Mouse (Mus musculus) brain, adult 2 months (tissue): ENCODE measurements around the gene Notch4.
A peak's percentile ranks its signal among the peaks of the same experiment; 100 is the strongest.

Source experiments
- DNase-seq: peaks from one replicate; pipeline ENCODE4 v3.0.0; 2011; ENCODE audit warnings: low read depth, low spot score

The Notch4 gene

DNA sequence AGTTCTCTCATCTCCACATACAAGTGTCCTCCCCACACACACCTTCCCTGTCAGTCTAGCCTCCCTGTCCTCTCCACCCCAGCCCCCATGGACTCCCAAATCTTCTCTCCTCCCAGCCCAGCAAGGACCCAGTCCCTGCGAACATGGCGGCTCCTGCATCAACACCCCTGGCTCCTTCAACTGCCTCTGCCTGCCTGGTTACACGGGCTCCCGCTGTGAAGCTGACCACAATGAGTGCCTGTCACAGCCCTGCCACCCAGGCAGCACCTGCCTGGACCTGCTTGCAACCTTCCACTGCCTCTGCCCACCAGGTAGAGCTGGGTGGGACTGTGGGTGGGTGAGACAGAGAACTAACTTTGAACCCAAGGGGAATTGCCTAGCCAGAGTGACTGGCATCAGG lies 5.9 kb downstream of the Notch4 start:
- no peak for DNase-seq

DNA sequence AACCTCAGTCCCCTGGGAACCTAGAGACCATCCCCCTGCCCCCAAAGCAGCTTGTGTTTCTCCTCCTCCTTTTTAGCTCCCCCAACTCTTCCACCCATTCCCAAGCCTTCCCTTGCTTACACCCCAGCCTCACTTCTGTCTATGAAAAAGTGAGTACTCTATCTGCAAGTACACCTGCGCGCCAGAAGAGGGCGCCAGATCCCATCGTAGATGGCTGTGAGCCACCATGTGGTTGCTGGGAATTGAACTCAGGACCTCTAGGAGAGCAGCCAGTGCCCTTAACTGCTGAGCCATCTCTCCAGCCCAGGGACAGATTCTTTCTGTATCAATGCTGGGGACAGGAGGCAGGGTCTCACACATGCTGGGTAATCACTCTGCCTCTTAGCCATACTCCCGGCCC lies 7.8 kb downstream of the Notch4 start:
- DNase-seq, result no peak

DNA sequence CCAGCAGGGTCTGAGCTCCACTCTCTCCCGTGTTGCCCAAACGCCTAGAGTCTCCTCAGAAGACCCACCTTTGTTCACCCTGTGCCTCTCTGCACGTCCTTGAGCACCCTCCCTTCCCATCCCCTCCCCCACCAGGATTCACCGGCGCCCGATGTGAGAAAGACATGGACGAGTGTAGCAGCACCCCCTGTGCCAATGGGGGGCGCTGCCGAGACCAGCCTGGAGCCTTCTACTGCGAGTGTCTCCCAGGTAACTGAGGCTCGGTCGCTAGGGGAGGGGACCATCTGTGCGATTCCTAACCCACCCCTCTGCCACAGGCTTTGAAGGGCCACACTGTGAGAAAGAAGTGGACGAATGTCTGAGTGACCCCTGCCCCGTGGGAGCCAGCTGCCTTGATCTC lies 8.3 kb downstream of the Notch4 start:
- DNase-seq, result no peak

DNA sequence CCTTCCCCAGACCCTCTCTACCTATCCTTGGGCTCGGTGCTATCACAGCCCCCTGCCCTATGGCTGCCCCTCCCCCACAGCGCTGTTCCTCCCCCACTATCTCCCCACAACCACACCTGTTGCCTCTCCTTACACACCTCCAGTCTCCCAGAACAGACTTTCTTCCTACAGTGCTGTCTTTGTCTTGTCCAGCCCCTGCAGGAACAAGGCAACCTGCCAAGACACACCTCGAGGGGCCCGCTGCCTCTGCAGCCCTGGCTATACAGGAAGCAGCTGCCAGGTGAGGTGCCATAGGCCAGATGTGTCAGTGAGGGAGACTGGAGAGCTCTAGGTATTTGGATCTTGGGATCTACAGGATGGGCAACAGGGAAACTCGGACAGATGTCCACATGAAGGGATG lies 12.5 kb downstream of the Notch4 start:
- DNase-seq, result no peak

DNA sequence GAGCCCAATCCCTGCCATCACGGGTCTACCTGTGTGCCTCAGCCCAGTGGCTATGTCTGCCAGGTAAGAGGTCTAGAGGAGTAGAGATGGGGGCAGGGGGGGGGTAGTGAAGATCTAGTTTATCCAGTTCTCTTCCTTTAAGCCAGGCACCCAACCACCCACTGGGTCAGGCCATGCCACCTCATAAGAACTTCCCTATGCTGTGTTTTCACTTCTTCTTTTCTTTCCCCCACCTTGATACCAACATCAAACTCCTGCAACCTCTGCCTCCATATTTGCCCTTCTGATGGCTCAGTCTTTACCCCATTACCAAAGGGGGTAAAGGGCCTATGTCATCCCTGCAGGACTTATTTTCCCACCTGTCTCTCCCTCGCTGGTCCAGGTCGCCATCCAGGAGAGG lies 14.0 kb downstream of the Notch4 start:
- DNase-seq, result no peak

DNA sequence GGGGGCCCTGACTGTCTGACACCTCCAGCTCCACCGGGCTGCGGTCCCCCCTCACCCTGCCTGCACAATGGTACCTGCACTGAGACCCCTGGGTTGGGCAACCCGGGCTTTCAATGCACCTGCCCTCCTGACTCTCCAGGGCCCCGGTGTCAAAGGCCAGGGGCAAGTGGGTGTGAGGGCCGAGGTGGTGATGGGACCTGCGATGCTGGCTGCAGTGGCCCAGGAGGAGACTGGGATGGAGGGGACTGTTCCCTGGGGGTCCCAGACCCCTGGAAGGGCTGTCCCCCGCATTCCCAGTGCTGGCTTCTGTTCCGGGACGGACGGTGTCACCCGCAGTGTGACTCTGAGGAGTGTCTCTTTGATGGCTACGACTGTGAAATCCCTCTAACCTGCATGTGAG lies 18.5 kb downstream of the Notch4 start:
- no peak for DNase-seq

DNA sequence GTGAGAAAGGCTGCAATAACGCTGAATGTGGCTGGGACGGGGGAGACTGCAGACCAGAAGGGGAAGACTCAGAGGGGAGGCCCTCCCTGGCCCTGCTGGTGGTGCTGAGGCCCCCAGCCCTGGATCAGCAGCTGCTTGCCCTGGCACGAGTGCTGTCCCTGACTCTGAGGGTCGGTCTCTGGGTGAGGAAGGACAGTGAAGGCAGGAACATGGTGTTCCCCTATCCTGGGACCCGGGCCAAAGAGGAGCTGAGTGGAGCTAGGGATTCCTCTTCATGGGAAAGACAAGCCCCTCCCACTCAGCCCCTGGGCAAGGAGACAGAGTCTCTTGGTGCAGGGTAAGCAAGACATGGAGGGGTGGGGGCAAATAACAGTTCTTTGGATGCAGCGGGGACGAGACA lies 19.3 kb downstream of the Notch4 start:
- no peak for DNase-seq

DNA sequence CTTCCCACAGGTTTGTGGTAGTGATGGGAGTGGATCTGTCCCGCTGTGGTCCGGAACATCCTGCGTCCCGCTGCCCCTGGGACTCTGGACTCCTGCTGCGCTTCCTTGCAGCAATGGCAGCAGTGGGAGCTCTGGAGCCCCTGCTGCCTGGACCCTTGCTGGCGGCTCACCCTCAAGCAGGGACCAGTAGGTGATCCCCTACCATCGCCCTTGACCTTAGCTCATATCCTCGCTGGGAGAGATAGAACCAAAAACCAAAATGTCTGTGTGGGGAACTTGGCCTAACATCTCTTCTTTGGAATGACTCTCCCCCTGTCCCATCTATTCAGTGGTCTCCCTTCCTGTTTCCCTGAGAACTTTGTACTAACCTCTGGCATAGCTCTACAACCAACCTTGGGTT lies 19.8 kb downstream of the Notch4 start:
- DNase-seq, result no peak

DNA sequence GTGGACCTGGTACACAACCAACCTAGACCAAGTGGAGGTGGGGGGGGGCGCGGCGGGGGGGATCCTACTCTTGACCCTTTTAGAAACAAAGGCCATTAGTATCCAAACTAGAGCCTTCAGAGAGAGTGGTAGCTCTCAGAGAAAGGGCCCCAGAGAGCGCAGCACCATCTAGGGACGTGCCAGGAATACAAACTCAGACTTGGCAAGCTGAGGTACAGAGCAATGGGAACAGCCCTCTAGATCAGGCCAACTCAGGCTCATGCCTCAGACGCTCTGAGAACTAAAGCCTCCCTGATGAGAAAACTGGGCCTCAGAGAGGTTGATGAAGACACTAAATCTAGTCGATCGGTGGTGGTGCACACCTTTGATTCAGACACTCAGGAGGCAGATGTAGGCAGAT lies 21.1 kb downstream of the Notch4 start:
- DNase-seq, result peak; percentile 52

DNA sequence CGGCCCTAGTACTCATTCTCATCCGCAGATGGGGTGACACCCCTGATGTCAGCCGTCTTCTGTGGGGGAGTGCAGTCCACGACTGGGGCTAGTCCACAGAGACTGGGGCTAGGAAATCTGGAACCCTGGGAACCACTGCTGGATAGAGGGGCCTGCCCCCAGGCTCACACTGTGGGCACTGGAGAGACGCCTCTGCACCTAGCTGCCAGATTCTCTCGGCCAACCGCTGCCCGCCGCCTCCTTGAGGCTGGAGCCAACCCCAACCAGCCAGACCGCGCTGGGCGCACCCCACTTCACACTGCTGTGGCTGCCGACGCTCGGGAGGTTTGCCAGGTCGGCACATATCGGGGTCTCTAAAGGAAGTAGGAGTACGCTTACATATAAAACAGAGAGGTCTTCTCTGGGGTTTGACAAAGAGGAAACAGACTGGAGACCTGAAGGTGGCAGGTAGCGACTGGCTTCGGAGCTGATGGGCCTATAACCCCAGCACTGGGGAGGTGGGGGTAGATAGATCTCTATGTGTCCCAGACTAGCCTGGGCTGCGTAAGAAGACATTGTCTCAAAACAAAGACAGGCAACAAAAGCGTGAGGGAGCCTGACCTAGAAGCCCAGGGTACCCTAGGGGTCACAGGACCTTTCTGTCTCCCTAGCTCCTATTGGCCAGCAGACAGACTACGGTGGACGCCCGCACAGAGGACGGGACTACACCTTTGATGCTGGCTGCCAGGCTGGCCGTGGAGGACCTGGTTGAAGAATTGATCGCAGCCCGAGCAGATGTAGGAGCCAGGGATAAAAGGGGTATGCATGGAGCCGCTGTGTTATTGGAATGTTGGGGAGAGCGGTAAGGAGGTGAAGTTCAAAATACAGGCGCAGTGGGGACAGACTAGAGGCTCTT lies 22.1 kb downstream of the Notch4 start:
- DNase-seq, result peak; percentile 17

DNA sequence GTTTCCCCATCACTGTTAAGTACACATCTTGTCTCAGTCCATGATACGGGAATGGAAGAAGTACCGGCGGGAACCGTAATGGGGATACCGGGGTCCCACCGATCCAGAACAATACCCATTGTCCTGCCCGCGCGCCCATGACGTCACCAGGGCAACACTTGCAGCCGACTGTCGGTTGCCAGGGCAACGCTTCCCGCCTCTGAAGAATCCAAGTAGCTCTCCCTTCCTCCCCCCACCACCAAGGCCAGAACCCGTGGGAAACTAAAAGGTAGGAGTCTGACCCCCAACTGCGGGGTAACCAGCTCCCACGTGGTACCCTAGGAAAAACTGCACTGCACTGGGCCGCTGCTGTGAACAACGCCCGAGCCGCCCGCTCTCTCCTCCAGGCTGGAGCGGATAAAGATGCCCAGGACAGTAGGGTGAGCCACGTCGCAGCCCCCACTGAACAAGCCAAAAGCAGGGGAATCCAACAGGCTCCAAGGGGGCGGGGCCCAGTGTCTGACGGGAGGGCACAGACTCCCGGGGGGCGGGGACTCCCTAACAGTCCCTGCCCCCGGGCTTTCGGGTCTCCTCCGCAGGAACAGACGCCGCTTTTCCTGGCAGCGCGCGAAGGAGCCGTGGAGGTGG lies 22.8 kb downstream of the Notch4 start:
- DNase-seq, result peak; percentile 92

DNA sequence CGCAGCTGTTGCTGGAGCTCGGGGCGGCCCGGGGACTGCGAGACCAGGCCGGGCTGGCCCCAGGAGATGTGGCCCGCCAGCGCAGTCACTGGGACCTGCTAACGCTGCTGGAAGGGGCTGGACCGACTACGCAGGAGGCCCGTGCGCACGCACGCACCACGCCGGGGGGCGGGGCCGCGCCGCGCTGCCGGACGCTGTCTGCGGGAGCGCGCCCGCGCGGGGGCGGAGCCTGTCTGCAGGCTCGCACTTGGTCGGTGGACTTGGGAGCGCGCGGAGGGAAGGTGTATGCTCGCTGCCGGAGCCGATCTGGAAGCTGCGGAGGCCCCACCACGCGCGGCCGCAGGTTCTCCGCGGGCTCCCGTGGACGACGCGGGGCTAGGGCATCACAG lies 23.3 kb downstream of the Notch4 start:
- DNase-seq, result peak; percentile 98

DNA sequence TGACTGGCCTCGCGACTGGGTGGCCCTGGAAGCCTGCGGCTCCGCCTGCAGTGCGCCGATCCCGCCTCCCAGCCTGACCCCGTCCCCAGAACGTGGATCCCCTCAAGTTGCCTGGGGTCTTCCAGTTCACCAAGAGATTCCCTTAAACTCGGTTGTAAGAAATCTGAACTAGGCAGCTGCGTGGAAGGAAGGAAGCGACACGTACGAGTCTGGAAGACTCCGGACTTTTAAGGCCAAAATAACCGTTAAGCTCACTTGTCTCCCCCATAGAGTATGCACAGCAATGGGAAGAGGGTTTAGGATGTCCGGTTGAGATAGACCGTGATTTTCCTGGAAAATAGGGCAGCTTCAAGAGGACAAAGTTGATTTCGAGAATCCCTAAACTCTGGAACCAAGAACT lies 23.7 kb downstream of the Notch4 start:
- DNase-seq, result no peak

DNA sequence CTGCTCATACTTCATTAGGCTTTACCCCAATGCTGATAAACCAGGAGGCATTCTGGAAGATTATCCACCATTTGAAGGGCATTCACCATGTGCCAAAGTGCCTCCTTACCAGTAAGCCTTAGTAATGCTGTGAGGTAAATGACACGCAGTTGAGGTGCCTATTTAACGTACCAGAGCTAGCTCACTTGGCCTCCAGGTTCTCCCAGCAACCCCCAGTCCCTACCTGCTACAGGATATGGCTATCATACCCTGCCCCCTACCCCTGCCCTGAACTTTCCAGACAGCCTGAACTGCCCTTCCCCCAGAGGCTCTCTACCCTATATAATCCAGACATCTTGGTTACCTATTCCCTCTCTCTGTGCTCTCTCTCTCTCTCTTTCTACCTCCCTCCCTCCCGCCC lies 24.7 kb downstream of the Notch4 start:
- DNase-seq, result no peak

DNA sequence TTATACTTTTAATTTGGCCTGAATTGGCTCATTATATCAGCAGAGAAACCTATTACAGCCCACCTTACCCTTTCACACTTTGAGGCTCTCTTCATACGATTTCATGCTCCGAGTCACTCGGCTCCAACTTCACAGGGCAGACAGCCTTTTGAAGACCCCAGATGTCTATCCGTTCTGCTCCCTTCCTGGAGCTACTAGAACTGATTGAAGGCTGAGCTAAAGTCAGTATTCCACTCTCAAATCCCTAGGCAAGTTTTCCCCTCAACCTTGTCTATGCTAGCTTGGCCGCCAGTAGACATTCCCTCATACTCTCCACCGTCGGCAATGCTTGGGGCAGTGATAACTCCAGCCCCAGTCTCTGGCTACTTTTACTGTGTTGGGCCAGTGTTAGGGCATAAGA lies 25.1 kb downstream of the Notch4 start:
- no peak for DNase-seq

DNA sequence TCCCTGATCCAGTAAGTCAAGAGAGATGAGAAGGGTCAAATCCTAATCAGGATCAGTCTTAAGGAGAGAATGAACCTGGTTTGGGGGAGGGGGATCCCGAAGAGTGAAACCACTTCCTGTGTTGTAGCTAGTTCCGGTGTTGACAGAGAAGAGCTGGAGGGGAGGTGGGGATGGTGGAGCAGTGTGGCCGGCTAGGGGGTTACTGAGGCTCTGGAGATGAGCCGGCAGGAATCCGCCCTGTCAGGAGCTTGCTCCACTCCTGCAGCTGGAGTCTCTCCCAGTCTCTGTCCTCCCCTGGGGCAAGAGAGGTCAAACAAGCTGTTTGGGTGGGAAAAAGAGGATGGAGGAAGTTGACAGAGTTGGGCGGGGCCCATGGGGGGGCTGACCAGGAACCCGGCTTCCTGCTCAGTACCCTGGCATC lies 25.6 kb downstream of the Notch4 start, which contains the start of gene Gpsm3:
Gene Gpsm3, plus strand, starts transcription at position 126 of the 421 bp plus-strand sequence.
- DNase-seq, result no peak

DNA sequence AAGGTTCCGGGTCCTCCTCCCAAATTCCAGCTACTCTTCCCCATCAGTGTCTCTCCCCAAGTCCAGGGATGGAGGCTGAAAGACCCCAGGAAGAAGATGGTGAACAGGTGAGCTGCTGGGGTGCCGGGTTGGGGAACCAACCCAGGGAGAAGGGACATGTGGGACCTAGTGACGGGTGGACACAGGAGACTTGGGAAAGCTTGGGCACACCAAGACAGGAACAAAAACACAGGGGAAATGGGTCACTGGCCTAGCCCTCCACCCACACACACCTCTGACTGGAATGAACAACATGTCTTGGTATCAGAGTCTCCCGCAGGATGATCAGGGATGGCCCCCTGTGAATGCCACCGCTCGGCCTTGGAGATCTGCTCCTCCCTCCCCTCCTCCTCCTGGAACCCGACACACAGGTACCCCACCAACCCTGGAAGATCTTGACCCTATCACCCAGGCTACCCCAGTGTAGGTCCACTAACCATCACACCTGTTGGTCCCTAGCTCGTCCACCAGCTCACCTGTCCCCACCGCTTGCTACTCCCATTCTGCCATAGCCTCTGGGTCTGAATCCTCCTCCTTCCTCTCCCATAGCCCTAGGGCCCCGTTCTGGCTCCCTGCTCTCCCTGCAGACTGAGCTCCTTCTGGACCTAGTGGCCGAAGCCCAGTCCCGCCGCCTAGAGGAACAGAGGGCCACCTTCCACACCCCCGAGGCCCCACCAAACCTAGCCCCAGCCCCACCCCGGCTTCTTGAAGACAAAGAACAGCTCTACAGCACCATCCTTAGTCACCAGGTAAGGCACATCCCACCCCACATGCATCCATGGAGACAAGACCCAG lies 26.3 kb downstream of the Notch4 start:
- no peak for DNase-seq

DNA sequence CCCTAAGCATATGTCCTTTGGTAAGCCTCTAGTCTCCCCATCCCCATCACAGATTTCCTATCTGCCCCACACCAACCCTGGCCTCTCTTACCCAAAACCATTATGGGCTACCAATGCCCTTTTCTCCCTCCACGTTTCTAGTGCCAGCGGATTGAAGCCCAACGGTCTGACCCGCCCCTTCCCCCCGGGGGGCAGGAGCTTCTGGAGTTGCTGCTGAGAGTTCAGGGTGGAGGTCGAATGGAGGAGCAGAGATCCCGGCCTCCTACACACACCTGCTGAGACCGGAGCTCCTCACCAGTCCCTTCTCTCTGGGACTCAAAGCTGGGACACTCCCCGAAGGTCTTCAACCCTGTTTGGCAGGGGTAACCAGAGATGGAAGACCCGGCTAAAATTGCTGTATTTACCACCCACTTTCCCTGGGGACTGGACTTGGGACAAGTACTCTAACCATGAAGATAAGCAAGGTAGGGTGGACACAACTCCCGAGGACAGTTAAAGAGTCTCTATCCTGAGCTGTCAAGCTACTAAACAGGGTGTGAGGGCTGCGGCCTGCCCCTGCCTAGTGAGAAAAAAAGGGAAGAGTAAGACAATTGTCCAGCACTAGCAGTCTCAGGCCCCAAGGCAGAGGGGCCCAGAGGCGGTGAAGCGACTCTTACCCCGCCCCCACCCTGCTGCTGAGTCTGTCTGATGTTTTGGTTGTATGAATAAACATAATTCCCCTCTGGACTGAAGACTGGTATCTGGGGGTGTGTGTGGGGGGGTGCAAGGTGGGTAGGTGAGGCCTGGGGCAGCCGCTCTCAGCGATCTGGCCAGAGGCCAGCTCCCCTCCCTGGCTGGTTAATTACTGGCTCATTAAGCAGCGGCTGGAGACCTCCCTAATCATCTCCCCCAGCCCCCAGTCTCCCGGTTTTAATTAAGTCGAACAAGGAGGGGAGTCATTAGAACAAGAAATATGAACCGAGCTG lies 27.2 kb downstream of the Notch4 start, which contains the start of gene Pbx2:
Gene Pbx2, plus strand, starts transcription at position 238 of the 965 bp plus-strand sequence.
- DNase-seq, result peak; percentile 20

DNA sequence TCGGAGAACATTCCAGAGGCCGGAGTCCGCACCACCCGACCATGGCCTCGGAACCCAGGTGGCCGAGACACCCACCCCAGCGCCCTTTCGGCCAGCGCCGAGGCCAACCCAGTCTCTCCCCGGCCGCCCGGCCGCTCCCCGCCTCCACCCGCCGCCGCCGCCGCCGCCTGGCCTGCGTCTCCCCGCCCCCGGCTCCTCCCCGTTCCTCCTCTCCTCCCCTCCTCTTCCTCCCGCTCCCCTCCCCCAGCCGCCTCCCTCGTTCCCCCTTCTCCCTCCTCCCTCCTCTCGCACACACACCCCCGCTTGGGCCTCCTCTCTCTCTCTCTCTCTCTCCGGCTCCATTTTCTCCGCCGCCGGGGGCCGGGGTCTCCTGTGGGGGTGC lies 27.9 kb downstream of the Notch4 start:
- DNase-seq, result peak; percentile 95

DNA sequence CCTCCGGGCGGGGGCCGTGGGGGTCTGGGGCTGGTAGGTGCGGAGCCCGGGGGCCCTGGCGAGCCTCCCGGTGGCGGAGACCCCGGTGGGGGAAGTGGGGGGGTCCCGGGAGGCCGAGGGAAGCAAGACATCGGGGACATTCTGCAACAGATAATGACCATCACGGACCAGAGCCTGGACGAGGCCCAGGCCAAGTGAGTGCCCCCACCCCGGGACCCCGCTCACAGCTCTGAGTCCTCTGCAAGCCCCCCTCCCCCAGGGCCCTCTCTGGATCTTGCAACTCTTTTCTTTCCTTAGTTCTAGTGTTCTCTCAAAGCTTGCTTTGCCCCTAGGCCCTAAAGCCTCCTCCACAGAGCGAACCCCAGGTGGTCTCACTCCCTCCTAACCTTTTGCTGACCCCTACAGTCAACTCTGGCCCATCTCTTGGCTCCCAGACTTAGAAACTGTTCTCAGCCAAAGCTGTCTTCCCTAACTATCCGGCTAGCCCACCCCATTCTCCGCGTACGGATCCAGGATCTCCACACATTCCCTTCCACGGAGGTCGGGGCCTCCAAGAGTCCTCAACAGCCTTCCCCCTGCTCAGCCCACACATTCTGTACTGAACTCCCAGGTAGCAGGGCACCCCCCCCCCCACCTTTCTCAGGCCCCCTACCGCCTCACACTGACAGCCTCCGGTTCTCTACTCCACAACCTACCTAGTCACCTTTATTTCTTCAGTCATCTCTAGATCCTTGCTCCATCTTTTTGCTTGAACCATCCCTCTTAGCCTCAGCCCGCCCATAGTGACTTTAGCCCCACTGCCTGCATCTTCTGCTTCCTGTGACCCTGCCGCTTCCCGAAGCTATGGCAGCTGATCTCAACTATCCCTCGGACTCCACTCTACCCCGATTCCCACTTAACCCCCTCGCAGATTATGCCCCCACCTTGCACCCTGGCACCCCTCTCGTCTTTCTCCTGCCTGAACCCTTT lies 28.8 kb downstream of the Notch4 start:
- peak; percentile 76 for DNase-seq
